Mouse (Mus musculus): Measurements from ENCODE around the gene Rin3.

DNA sequence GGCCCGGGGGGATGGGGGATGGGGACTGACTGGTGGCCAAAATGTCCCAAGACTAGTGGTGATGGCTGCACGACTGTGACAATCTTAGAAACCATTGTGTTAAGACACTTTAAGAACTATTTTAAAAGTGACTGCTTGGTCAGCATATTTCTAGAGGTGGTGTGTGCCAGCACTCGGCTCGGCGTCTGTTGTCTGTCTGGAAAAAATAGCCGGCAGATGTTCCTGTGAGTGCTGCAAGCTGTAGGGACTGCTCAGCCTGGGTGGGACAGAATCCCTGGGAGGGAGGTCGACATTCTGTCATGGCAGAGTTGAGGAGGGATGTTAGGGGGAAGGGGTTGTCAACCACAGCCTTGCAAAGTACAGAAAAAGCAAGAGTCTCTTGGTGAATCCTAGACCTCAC, 21.0 kb downstream of the Rin3 start:
- TF ChIP-seq CTCF (IDR thresholded peaks at IDR 0.05; ENCODE audit: control insufficient read depth, insufficient read depth, low read length) (no peak), POLR2A (IDR thresholded peaks at IDR 0.05; ENCODE audit: borderline replicate concordance, control insufficient read depth, low read depth, low read length) (no peak)
